Mouse (Mus musculus): ENCODE data around the gene Usp47.

Gene Usp47

DNA sequence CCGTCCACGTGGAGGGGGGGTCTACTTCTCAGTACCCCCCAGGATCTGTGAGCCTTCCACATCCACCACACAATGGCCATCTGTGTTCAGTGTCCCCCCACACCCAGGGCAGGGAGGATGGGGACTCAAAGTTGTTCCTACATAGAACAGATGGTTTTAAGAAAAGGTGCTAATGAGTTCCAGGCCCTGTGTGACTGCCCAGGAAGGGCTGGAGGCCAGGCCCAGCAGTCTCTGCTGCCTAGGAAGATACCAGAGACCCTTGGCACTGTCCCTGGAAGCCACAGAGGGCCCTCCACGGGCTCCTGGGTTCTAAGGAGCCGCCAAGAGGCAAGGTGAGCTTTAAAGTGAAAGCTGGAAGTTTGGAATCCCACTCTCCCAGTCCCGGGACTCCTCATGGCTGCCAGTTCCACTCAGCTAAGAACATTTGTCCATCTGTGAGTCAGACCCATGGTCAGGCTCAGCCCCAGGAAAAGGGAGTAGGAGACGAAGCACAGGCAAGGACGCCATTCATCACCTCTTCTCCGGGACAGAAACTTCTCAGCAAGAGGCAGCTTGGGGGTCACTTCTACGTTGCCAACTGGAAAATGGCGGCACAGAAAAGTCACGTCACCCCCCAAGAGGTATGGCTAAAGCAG is 98.7 kb downstream of the Usp47 start:
- DNase-seq (ENCODE audit: low read depth) = peak; percentile 68

GRCm38 (mm10) chr7:112123612-112124011 is 100.3 kb downstream of the Usp47 start:
- DNase-seq (ENCODE audit: low read depth) = no peak

DNA sequence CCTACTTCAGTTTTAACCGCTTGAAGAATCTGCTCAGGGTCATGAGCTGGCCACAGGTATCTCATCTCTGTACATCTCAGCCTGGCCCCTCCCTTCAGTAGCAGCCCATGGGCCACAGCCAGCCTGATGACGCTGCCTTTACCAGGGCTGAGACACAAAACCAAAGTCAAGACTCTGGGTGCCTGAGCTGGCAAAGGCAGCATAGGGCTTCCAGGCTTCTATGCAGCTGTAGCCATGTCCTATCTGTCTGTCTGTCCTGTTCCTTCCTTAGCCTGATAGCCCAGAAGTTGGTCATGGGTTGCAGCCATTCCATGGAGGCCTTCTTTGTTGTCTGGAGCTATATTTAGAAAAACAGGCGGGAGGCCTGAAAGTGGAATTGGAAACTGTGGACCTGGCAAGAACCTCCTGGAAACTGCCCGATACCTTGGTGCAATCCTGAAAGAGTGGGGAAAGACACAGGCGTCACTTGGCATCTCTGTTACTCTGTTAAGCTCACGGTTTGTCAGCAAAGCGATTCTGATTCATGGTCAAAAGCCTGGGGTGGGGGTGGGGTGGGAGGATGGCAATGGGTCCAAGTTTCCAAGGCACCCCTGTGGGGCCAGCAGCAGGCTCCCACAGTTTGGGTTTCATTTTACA is 102.4 kb downstream of the Usp47 start:
- peak; percentile 83 for DNase-seq (ENCODE audit: low read depth)

DNA sequence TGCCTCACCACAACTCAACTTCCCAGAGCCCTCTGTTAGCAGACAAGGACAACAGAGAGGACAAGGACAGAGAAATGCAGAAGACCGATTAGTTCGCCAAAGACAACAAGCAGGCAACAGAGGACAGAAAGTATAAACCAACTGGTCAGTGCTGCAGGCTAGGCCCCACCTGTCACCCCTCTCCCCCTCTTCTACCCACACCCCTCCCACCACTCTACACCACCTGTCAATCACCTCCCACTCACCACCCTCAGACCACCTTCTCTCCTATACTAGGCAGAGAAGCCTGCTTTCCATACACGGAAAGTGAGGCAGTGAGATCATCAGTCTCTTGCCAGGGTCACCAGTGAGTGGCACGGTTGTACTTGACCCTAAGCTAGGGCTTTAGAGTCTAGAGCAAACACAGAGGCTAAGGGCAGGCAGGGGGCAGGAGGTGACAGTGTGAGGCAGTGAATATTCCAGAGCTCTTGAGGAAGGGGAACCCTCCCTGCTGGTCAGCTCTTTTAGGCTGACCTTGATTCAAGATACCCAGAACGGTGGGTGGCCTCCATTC is 103.9 kb downstream of the Usp47 start:
- DNase-seq (ENCODE audit: low read depth) = no peak

- DNase-seq (ENCODE audit: low read depth) = no peak
These were observed 104.7 kb downstream of the Usp47 start for GRCm38 (mm10) chr7:112127954-112128353.

DNA sequence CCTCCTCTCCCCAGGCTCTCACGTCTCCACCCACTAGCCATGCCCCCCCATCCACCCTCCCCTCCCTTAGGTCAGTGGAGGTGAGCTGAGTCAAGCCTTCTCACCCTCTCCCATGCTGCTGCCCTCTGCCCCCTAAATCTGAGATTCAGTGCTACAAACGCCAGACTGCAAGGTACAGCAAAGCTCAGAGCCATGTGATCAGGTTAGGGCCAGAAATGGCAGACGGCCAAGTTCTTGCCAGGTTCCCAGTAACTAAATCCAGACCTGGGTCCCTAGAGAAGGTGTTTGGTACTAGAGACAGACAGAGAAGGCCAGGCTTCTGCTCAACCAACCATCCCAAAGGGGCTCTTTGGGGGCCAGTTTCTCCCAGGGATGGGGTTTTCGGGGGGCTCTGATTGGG is 105.5 kb downstream of the Usp47 start:
- peak; percentile 49 for DNase-seq (ENCODE audit: low read depth)

- no peak for DNase-seq (ENCODE audit: low read depth)
These were observed 106.5 kb downstream of the Usp47 start for GRCm38 (mm10) chr7:112129851-112130250.

DNA sequence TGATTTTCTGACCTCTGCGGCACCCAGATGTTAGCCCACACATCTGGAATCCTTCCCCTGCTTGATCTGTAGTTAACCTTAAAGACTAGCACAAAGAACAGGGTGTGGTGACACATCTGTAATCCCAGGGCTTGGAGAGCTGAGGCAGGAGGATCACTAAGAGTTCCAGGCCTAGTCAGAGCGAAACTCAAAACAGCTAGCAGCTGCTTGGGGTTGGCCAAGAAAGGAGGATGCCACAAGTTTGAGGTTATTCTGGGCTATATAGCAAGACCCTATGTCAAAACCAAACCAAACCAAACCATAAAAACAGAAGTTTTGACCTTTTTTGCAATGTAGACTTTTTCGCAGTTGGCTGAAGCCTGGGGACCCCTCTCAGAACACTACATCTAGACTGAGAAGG is 107.4 kb downstream of the Usp47 start:
- DNase-seq (ENCODE audit: low read depth) = no peak

DNA sequence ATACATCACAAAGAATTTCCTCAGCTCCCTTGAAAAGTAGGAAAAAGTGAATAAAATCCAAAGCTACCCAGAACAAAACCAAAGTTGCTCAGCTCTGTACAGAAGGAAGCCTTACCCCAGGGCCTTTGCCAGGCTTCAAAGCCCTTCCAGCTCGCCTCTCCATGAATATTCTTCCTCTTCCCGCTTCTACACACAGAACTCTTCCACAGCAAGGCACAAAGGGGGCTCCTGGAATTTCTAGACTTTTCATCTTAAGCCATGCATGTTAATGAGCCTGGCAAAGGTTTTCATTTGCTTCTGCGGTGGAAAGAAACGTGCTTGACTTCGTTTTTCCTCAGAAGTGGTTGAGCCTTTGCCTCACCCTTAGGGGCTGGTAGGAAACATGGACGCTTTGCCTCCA is 108.7 kb downstream of the Usp47 start:
- no peak for DNase-seq (ENCODE audit: low read depth)

- DNase-seq (ENCODE audit: low read depth) = no peak
These were observed 110.0 kb downstream of the Usp47 start for GRCm38 (mm10) chr7:112133277-112133676.

DNA sequence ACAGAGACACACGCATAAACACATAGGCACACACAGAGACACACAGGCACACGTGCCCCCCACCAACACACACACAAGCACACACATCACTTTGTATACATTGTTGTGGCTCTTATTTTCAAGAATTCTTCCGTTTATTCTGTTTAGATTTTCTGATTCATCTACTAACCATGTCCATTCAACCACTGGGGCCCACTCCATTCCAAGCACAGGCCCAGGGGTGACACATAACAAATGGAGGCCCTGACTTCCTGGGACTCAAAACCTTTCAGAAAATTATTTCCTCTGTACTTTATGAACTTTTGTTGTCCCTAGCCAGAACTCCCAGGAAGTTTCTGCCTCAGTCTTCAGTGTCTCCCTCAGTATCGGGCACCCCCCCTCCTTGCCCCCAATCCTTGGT is 111.9 kb downstream of the Usp47 start:
- DNase-seq (ENCODE audit: low read depth) = no peak

- DNase-seq (ENCODE audit: low read depth) = no peak
These were observed 113.2 kb downstream of the Usp47 start for GRCm38 (mm10) chr7:112136537-112136936.

GRCm38 (mm10) chr7:112138168-112138508 is 114.8 kb downstream of the Usp47 start:
- DNase-seq (ENCODE audit: low read depth) = no peak

- peak; percentile 90 for DNase-seq (ENCODE audit: low read depth)
These were observed 115.5 kb downstream of the Usp47 start for GRCm38 (mm10) chr7:112138509-112139405.

DNA sequence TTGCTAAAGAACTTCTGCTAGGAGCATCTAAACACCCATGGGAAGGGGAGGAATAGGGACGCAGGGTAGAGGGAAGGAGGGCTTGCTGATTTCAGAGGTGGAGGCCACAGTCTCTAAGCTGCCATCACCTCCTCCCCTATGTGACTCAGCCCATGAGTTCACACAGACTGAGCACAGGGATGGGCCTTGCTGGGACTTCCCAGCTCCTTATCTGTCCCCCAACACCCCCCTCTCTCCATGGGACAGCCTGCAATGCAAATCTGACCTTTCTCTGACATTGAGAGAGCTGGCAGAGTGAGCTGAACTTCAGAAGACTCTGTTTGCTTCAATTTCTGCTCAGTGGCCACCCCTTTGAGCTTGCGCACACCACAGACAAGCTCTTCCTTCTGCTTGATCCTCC is 117.4 kb downstream of the Usp47 start:
- DNase-seq (ENCODE audit: low read depth) = no peak

DNA sequence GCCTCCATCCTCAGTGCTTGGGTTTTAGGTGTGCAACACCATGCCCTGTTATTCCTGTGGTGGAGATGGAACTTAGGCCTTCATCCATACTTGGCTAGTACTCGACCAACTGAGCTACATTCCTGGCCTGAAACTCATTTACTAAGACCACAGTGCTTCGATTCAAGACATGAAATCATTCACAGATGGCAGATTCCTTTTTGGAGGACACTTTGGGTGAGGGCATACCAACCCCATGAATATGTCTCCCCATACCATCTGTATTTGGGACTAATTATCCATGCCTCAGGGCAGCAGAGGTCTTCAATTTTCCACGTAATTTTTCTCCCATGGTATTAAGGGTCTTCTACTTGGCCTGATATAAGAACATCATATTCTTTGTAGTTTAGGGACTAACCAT is 119.3 kb downstream of the Usp47 start:
- DNase-seq (ENCODE audit: low read depth) = no peak

DNA sequence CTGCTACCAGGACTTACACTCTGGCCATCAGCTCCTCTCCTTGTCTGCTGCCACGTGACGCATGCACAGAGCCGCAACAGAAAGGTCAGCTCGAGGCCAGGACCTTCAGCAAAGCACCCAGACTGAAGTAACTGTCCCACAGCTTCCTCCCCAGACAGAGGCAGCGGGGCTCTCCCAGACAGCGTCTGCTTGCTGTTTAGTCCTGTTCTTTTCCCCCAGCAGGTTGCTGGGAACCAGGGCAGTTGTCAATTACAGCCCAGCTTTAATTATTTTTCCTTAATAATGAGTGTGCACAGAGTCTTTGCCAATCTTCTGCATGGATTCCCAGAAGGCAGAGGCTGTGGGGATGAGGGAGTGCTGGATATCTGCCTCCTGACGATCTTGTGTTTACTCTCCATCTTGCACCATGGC is 119.8 kb downstream of the Usp47 start:
- DNase-seq (ENCODE audit: low read depth) = no peak

- no peak for DNase-seq (ENCODE audit: low read depth)
These were observed 120.7 kb downstream of the Usp47 start for GRCm38 (mm10) chr7:112143978-112144377.

GRCm38 (mm10) chr7:112144646-112145179 is 121.4 kb downstream of the Usp47 start:
- no peak for DNase-seq (ENCODE audit: low read depth)

GRCm38 (mm10) chr7:112147979-112148378 is 124.7 kb downstream of the Usp47 start:
- DNase-seq (ENCODE audit: low read depth) = peak; percentile 93

DNA sequence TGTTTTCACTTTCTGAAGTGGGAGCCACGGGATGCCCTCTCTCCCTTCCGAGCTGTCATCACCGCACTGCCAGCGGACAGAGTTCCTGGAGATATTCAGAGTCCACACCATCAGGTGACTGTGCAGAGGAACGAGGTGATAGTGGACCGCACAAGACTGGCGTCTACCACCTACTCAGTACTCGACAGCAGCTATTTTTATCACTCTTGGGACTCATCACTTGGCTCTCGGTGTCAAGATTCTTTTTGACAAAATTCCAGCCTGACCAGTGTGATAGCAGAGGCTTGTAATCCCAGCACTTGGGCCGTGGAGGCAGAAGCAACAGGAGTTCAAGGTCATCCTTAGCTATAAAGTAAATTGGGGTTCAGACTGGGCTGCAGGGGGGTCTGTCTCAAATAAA is 125.8 kb downstream of the Usp47 start:
- DNase-seq (ENCODE audit: low read depth) = no peak

- no peak for DNase-seq (ENCODE audit: low read depth)
These were observed 131.1 kb downstream of the Usp47 start for GRCm38 (mm10) chr7:112154445-112154844.

DNA sequence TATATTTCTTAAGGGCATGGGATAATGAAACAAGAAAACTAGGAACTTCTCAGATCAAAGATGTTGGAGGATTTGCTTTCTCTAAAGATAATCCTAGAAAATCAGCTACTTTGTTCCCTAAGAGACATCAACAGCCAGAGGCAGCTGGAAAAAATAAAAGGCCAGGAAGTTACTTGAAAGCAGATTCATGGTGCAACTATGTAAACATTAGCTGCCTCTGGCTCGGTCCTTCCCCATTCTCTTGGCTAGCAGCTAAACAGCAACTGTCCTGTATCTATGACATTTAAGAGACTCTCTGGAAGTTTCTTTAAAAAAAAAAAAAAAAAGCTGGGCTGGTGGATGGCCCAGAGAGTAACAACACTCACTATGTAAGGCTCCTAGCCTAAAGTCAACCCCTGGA is 131.9 kb downstream of the Usp47 start:
- DNase-seq (ENCODE audit: low read depth) = no peak
